Mouse (Mus musculus): ENCODE measurements at regions not wholly inside any gene's neighbourhood (a gene's known extent, or its start where the extent isn't known, plus 50 kb on each side); places are given as distances from the start of the nearest gene placed in this dataset.

DNA sequence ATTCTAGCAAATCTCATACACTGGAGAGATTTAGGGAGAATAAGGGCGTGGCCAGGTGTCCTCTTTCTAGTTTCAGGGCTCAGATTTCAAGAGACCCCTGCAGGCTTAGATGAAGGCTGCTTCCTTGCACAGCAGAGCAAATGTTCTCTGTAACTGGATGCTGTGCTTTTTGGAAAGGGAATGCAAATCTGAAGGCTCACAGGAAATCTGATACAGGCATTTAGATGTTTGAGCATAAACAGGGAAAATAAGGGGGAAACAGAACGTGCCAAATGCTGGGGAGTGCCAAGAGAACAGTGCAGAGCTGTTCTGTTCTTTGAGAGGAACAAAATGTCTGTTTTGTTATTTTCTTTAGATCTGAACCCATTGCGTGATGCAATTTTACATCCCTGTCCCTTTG lies 161.0 kb upstream of the Samsn1 start:
- peak; percentile 16 for DNase-seq

DNA sequence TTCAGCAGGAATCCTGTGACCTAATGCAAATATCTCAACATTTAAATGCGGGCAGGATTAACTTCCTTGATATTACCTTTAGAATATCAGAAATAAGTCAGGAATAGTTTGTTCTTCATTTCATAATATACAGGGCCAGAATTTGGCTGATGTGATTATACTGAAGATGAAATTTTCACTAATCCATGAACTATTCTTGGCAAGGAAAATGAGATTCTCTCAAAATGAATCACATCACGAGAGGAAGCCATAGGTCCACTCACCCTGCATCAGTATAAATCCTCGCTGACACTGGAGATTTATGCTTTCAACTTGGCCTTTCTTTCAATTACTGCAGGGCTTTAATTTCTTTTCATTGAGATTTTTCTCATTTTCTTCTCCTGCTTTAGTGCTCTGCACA lies 159.5 kb upstream of the Samsn1 start:
- DNase-seq: no peak

DNA sequence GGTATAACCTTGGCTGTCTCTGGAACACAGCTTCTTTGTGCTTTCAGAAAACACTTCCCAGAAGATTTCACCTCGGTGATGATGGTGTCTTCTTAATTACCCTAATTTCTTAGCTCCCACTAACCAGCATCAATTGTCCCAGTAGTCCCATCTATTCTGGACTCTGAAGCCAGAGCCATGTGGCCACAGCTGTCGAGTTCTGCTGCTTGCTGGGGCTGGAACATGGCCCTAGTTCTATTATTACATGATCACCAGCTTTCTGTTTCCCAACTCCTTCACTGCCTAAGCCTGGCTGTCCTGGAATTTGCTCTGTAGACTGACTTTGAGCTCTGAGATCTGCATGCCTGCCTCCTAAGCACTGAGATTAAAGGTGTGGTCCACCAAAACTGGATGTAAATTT lies 145.6 kb upstream of the Samsn1 start:
- DNase-seq: no peak

DNA sequence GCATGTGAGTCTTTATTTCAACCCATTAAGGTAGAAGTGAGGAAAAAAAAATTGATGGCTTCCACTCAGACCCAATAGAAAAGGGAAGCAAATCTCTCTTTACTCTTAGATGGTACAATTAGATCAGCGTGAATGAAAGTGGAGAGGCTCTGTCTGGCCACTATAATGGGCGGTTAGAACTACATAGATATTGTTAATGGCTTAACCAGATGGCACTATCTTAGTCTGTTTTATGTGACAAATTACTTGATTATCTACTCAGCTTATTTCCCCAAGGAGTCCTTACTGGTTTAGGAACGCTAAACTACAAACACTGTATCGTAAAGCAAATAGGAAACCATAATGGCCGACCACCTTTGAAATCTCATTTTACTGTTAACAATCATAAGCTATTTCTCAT lies 138.8 kb upstream of the Samsn1 start:
- no peak for DNase-seq

DNA sequence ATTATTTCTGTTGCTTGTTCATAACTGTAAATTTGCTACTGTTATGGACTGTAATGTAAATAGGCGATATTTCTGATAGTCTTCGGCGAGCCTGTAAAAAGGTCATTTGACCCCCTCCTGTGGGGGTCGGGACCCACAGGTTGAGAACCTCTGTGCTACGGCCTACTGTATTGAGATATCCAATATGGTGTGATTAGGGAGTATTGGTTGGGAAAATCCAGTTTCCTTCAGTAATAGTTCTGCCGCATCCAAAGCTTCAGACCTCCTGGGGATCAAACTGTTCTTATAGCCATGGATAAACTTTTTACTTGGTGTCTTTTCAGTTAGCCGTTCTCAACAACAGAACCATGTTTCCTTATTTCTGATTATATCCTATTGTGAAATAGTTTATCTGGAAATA lies 136.5 kb upstream of the Samsn1 start:
- no peak for DNase-seq

DNA sequence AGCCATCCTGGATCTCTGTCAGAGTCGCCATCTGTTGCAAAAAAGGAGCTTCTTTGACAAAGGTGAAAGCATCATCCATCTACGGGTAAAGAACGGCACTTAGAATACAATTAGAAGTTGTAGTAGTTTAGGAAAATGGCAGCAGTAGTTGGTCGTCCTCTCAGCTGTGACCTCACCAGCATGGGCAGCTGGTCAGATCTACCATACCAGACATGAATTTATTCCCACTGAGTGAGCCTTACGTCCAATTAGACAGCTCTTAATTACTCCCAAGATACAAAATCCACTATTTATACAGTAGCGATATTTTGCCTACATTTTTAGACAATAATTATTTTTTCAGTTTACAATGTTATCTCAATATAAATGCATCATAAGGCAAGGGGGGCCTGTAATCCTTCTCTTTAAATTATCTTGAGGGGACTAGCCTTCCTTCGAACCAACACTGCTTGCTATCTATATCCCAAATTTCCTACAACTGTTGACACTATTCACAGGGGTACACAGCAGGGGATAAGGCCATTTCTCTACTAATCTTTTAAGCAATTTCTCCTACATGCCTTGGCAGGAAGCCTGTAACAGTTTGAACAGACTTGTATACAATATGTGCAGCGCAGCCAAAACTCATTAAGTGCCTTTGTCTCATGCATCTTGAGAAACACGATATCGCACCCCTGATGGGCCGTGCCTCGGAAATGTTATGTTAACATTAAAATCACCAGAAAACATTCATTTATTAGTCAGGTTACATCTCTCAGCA lies 131.9 kb upstream of the Samsn1 start:
- DNase-seq: no peak

DNA sequence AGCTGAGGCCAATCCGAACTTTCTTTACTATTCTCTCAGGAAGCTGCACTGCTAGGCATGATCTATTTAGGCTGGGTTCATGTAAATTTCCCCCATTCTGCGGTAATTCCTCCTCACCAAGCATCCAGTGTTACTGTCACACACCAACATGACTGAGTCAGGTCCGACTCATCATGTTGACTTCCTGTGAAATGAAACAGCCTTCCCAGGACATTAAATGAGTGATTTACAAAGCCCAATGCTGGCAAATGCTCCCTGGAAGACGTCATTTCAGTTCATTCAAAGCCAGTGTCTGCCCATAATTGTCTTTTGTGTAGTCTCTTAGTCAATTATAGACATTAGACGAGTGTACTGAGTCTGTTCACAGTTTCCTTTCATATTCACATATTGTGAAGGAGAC lies 127.5 kb upstream of the Samsn1 start:
- no peak for DNase-seq

DNA sequence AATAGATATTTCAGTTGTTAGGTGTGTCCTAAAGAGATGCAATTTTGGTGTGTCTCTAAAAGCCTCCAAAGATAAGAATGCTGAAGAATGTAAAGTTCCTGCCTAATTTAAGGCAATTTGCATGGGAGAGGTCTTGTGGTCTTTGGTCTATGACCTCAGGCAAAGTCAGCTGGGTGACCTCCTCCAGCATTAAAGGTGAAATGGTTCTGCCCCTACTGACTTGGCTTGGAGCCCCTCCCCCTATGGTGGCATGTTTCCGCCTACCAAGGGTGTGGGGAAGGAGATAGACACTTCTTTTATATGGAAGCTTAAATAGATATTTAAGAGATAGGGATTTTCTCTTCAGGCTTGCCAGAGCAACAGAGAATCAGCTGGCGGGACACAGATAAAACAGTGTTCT lies 111.8 kb upstream of the Samsn1 start:
- no peak for DNase-seq

DNA sequence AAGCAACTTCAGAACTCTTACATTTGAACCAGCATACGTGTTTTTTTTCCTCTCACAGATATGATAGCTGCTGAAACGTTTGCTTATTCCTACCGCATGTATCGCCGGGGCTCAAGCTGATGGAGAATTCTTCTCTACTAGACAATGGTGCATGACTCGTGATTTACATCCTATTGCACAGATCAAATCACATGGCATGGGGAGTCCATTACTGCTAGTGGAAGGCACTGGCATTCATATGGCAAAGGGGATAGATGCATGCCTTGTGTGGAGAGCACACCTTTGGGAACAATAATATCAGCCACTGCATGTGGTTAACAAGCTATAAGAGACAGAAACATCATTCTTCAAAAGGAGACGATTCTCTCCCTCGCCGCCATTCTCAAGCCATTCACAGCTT lies 108.4 kb upstream of the Samsn1 start:
- DNase-seq: no peak

DNA sequence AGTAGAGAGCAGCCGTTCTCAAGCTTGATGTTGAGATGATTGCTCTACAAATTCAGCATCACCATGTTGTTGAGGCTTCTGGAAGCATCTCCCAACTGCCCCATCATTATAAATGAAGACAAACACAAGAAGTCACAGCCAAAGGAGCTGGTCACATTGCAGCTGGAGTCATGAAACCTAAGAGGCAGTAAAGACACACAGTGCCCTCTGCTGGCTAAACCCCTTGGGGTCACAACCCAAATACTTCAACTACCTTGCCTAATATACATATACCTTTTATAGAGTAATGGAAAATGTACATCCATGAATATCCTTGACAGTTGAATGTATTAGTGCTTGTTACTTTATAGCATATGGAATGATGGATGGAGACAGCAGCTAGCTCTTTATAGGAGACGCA lies 107.9 kb upstream of the Samsn1 start:
- DNase-seq: peak; percentile 19

DNA sequence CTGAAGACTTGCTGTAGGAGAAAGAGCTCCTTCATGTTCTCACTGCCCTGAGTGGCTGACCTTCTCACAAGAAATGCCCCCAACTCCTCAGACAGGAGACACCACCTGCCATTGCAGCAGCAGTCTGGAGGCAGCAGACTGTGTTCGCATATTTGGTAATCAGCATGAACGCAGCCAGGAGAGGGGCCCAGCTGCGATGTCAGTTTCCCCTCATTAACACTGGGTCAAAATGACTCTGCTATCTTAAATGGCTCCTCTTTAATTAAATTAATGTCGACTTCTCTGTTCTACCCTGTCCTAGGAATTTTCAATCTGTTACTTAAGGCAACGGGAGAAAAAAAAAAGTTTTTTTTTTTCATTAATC lies 100.9 kb upstream of the Samsn1 start:
- DNase-seq: no peak

DNA sequence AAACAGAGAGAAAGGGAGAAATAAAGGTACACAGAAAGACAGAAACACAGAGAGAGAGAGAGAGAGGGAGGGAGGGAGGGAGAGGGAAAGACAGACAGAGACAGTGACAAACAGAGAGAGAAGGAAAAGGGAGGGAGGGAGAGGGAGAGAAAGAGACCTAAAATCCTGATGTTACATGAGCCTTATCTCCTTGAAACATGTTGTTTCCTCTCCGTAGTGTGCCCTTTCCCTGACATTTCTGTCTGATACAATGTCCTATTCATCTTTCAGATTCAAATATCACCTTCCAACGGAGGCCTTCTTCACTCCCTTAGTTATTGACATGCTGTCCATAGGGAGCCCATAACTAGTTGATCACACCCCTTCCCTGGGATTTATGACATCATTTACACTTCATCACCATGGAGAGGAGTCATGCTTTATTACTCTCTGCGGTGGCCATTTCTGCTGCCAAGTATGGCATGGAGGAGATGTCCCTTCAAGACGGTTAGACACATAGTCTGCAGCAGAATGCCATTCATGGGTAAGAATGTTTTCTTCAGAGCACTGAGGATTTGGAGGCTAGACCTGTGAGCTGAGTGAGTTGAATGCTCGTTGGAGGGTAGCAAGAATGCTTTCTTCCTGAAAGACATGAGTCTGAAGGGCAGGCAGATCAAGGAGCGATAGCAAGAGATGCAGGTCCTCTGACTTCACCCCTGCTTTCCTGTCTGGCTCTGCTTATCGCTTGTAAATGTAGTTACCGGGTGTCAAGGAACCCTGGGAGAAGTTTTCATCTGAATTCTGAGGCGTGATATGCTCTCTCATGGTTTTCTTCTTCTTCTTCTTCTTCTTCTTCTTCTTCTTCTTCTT lies 100.3 kb upstream of the Samsn1 start:
- DNase-seq: no peak

DNA sequence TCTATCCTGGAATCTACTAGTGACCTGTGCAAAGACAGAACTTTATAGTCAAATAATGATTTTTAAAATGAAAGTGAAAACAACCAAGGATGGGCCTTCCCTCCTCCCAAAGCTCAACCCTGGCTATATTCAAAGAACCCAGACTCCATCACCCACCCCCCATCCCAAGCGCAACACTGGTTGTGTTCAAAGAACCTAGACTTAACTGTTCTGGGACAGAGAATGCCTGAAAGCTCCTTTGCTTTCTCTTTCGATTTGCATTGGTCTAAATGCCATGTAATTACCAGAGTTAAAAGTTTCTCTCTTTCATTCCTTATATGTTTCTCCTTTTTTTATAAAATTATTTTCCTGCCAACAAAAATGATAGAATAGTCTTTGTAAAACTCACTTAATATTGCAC lies 98.6 kb upstream of the Samsn1 start:
- DNase-seq: no peak

DNA sequence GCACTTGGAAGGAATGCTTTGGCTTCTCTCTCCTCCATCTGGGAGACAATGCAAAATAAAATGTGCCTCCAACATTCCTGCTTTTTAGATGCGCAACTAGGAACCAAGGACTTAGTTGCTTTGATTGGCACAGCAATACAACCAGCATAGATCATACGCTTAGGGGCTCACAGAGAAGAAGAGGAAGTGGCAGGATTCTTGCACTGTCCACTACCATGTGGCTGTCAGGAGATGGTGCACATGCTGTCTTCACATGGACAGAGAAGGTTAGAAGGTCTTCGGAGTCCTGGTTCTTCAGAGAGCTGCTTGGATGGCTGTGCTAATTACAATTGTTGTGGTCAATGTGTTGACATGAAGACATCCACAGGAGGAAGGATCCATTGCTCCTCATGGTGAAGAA lies 88.3 kb upstream of the Samsn1 start:
- DNase-seq: peak; percentile 68

DNA sequence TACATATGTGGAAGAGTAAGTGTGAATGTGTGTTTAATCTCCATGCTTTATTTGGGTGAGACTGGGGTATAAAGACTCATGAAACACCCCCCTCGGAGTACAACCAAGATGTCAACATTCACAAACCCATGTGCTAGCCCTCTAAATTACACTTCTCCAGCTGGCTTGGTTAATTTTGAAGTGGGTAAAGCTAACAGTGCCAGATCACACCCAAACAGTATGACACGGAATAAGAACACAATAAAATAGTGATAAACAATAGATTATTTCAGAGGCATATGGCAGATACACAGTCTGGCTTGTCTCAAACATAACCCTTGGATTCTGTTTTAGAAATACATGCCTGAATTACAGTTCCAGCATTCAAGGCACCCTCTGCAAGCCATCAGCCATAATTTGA lies 86.4 kb upstream of the Samsn1 start:
- DNase-seq: no peak

DNA sequence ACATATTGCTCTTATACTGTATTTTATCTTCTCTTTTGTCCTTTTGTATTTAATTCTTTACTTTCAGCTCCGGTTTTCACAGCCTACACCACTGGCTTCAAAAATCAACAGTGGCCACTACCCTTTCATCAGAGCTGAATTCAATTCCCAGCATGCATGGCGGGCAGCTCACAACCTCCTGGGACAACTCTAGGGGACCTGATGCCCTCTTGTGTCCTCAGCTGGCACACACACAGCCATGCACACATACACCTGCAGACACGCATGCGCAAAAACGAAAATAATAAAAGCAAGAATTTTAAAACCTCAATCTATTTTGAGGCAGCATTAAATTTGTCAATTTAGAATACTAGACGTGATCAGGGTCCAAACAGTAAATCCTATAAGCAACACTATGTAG lies 82.6 kb upstream of the Samsn1 start:
- DNase-seq: no peak

DNA sequence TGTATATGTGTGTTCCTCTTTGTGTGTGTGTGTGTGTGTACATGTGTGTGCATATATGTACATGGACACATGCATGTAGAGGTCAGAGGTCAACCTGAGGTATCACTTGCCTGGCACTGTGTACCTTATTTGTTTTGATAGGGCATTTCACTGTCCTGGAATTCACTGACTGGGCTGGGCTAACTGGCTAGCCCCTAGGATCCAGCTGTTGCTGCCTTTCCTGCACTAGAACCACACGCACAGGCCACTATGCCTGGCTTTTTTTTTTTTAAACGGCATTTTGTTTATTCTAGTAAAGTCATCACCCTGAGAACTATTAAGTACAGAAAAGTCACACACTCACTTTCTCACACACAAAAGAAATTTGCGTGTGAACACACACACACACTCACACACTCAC lies 79.7 kb upstream of the Samsn1 start:
- no peak for DNase-seq

DNA sequence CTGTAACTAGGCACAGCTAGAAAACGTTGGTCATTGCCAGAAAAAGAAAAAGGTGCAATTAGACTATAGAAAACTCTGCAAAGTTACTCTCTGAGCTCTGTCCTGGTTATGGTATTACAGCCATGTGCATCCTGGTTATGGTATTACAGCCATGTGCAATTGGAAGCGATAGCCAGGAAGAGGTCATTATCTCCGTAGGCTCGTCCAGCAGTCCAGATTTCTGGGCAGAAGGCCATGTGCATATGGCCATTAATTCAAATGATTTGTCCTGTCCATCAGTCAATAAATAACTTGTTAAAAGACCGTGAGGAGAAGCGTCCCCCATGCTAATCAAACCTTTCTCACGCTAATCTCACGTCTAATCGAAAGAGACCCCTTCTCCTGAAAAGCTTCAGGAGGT lies 75.7 kb upstream of the Samsn1 start:
- DNase-seq: no peak

DNA sequence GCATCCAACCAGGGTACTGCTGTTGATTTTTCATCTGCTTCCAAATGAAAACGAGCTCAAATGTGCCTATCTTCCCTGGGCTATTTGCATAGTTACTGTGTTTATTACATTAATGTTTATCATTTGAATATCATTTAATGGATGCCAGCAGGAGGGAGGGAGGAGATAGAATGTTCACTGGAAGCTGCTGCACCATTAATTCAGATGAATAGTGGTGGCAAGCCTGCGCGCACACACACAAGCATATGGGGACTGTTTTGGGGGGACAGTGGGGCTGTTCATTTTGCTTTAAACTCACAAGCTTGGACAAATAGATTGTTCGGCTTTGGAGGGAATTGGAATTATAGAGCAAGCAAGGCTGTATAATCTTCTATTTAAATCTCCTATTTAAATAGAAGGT lies 74.3 kb upstream of the Samsn1 start:
- no peak for DNase-seq

DNA sequence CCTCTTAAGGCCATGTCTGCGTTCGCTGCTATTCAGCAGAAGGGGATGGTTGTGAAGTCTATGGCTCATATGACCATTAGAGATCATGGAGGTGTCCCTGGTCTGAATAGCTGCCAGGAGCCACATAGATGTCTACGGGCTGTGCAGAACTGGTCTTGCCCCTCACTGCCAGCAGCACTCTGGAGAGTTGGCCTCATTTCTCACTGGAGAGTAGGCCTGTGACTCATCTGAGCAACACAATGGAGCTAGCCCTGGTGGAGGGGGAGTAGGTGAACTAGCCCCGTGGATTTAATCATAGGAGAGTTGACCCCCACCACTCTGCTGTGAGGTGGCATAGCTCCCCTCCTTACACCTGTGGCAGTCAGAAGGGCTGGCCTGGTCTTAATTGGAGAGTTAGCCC lies 63.3 kb upstream of the Samsn1 start:
- no peak for DNase-seq

DNA sequence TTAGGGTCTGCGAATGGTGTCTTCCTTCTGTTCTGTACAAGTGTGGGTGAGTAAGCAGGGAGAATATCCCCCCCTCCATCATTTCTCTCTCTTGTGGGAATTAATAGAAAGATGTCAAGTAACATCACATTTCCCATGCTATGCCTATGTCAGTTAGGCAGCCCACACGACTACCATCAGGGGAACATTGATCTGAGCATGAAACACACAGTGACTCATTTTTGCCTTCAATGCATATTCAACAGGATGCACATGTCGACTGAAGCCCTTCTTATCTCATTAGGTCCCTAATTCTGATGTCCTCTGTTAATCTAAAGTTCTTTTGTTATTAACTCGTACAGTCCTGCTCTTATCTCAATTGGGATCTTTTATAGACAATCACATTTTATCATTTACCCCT lies 60.4 kb upstream of the Samsn1 start:
- DNase-seq: no peak

DNA sequence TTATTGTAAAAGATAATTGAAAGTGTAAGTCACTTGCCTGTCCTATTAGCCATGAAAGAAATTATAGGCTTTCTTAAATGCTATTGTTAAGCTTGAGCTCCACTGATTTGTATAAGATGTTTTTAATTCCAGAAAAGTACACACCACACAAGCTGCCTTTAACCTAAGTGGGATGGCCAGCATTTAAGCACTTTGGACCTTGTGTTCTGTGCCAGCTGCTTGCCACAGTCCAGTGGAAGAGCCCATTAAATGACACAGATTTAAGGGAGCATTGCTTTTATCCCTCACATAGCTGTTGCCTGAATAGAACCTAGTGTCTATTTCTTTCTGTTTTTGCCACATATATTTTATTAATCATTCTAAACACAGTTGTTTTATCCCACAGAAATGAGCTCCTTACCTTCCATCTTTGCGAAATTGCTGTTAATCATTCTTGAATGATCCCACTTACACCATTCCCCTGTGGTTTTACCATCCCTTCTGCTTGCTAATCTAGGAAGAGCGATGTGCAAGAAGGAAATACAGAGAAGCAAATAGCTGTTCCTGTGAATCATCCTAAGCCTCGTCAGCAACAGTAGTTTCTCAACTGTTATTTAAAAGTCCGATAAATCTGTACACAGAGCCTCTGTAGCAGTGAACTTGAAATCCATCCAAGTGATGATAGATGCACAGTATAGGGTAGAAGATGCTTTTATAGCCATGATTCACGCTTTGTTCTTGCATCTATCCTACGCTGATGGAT lies 57.9 kb upstream of the Samsn1 start:
- no peak for DNase-seq

DNA sequence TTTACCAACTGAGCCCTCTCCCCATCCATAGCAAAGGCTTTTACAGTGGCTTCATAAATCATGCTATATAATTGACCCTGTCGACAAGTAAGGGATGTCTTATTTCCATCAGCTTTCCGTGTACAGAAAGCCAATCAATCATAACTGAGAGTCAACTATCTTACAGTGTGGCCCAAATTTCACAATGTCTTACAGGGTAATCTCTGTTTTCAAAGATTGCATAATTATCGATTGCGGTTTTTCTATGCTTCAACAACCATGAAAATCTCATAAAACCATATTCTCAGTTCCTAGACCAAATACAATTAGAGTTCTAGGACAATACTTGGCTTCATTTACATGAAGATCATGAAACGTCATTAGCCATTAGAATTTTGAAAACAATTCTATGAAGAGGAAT lies 56.1 kb upstream of the Samsn1 start:
- DNase-seq: no peak

DNA sequence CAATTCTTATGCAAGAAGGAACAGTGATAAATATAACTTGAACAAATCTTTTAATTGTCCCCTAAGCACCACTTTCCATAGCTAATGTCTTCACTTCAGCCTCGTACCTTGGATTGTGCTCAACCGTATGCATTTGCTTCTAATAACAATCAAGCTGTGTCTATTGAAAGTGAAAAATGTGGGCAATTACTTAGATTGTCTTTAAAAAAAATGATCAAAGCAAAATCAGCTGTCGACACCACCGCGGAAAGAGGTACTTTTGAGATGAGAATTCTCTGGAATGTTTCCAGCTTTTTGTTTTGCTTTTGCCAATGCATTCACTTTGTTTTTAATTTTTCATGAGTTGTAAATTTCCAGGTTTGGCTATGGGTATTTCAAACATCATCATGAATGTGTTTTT lies 54.1 kb upstream of the Samsn1 start:
- DNase-seq: no peak
